Mouse (Mus musculus): Measurements from ENCODE around the gene Nthl1. TPM values are rescaled to one million over a fixed set of nuclear protein-coding genes. Genes with fewer than 3 reads are reported as not detected.

The Nthl1 gene
- total RNA-seq, 2 experiments from 2014 or later = 2.6 to 3.1 TPM

- DNase-seq = peak; percentile 72 to 90
Measured at GRCm38 (mm10) chr17:24628646-24629045, 3.8 kb upstream of the Nthl1 start.

- no peak for DNase-seq
Measured at GRCm38 (mm10) chr17:24630072-24630471, 2.4 kb upstream of the Nthl1 start.

- peak; percentile 84 to 90 for DNase-seq
Measured at GRCm38 (mm10) chr17:24632813-24633449, 451 bp downstream of the Nthl1 start.

GRCm38 (mm10) chr17:24633831-24634230 lies 1.4 kb downstream of the Nthl1 start:
- no peak for DNase-seq

DNA sequence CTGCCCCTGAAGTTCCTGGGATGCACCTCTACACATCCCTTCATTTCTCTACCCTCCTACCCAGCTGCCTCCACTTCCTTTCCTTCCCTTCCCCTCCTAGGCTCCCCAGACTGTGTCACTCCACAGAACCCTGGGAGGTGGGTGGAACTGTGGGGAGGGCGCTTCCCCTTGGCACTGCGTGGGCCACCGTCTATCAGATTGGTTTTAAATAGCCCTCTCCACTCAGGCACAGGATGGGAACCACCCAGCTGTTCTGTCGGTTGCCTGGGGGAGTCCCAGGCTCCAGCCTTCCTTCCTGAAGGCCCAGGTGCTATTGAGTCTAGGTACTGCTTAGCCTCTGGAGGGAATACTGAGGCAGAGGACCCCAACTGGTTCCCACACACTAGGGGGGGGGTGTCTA lies 2.5 kb downstream of the Nthl1 start:
- peak; percentile 39 to 69 for DNase-seq

DNA sequence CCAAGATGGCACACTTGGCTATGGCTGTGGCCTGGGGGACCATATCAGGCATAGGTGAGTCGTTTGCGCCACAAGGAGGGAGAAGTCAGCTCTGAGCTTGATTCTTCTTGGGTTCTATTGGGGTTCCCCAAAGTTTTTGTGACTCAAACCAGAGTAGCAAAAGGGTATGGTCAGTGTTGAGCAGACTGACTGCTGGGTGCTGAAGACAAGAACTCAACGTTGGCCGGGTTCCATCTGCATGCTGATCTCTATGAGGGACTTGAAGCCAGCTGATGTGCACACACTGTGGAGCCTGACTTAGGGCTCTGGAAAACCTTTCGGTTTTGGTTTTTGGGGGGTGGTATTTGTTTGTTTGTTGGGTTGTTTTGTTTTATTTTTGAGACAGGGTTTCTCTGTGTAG lies 3.2 kb downstream of the Nthl1 start:
- DNase-seq = peak in 1 of 2 experiments; percentile 30

DNA sequence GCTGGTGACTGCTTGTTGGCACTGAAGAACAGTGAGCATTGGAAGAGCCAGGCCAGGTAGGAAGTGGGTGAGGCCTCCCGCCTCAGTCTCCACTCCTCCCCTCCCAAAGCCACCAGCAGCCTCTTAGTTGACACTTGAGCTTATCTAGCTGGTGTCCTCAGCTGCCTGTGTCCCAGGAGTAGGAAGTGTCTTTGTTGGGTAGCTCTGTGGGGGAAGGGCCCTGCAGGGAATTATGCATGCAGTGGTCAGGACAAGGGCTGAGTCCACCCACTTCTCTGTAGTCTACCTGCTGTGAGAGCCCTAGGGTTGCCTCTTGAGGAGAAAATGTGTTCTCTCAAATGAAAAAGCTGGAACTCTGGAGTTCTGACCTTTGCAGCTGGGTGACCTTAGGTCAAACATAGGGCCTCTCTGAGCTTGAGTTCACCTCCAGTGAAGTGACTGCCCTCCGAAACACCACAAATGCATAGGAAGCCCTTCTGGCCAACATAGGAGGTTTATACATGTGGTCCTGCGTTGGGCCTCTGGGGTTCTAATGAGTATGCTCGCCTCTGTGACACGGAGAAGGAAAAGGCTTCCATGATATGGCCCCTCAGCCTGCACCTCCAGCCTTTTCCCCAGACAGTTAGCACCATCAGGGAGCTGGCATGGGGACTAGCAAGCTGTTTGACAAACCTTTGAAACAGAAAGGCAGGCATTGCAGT lies 4.5 kb downstream of the Nthl1 start:
- DNase-seq = peak in 1 of 2 experiments; percentile 33

- DNase-seq = peak; percentile 49 to 50
Measured at GRCm38 (mm10) chr17:24638214-24638613, 5.7 kb downstream of the Nthl1 start.

DNA sequence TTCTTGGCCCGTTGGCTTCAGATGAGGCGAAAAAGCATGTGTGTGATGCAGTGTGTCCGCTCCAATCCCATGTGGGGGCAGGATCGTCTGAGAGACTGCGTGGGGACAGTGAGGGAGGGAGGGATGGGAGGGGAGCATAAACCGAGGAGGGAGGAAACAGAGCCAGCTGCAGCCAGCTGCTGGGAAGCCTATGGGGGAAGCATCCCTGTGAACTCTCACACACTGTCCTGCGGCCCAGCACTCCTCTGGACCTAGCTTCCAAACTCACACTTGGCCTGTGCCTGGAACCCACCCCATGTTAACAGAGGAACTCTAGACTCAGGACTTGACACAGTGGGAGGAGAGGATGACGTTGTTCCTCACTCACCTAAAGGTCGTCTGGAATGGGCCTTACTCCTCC lies 6.4 kb downstream of the Nthl1 start:
- peak; percentile 78 to 87 for DNase-seq

DNA sequence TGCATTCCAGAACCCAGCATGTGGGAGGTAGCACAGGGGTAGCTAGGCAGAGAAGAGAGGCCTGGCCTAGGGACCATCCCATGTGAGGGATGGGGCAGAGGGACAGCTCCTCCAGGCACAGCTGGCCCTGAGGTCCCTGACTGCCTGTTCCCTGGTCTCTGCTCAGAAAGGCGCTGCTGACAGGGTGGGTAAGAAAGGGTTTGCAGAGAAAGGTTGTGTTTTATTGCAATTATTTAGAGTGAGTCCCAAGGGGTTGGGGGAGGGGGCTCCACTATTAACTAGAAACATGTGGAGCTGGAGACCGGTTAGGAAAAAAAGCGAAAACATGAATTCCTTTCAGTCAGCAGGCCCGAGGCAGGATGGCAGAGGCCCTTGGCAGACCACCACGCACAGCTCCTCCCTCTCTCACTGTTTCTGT lies 7.1 kb downstream of the Nthl1 start:
- DNase-seq = peak in 1 of 2 experiments; percentile 20

DNA sequence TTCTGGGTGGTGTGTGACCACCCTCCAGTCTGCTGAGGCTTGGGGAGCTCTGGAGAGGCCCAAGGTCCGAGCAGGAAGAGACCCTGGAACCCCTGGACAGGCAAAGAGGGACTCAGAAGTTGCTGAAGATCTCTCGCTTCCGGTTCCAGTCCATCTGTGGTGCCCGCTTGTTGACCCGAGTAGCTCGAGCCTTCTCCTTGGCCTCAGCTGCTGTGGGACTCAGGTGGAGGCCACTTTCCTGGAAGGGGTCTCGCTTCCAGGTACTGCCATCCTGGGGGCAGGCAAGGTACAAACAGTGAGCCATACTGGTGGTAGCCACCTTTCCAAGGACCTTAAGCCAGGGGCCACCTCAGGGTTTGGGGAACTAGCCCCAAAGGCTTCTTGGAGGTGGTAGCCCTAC lies 7.6 kb downstream of the Nthl1 start:
- DNase-seq = no peak

DNA sequence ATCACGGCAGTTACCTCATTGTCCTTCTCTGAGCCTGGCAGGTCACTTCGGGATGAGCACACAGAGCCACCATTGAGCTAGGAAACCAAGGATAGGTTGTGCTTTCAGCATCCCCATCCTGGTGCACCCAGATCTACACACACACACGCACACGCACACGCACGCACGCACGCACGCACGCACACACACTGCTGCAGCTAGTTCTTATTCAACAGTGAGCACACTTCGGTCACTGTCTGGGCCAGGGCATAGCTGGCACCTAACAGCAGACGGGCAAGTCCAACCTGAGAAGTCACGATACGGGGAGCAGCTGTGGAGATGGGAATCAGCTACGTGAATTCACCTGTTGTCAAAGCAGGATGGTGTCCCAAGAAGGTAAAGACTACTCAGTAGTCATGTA lies 8.1 kb downstream of the Nthl1 start:
- DNase-seq = no peak

- DNase-seq = peak in 1 of 2 experiments; percentile 7
Measured at GRCm38 (mm10) chr17:24641944-24642343, 9.5 kb downstream of the Nthl1 start.

DNA sequence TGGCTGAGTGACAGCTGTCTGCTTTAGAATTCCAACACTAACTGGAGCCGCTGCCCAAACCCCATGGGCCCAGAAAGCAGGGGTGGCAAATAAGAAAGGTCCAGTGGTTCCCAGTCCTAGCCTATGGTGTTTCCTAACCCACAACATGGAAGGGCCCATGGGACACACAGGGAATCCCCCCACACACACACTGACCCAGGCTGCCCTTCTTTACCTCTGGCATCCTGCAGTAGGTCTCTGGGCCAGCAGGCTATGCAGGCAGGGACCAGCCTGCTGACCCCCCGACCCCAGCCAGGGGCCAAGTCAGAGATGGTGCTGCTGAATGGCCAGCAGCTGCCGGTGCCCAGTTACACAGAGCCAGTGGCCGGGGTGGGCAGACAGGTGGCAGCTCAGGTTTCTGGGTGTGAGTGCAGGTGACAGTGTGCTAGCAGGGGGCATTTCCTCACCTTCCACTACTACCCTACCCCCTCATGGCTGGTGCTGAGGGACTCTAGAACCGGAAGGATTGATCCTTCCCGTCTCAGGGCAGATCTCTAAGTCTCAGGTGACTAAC lies 10.4 kb downstream of the Nthl1 start:
- DNase-seq = no peak

- peak; percentile 57 to 60 for DNase-seq
Measured at GRCm38 (mm10) chr17:24644030-24644715, 11.7 kb downstream of the Nthl1 start.

GRCm38 (mm10) chr17:24644875-24645721 lies 12.6 kb downstream of the Nthl1 start:
- DNase-seq = peak; percentile 76 to 91

DNA sequence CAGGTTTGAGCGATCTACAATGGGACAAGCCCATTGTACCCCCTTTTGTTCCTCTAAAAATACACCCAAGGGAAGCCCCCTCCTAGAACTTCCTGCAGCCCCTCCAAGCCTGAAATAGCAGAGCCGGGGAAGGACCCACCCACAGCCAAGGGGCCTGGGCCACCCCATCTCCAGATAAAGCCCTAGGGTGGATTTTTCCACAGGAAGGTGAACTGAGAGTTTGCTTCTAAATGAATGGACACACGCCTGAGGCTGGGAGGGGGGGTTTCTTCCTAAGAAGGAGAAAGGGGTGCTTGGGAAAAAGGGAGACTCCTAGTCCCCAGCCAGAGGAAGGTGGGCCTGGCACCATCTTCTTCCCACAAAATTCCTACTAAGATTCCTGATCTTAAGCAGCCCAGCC lies 13.4 kb downstream of the Nthl1 start:
- peak; percentile 64 to 89 for DNase-seq

DNA sequence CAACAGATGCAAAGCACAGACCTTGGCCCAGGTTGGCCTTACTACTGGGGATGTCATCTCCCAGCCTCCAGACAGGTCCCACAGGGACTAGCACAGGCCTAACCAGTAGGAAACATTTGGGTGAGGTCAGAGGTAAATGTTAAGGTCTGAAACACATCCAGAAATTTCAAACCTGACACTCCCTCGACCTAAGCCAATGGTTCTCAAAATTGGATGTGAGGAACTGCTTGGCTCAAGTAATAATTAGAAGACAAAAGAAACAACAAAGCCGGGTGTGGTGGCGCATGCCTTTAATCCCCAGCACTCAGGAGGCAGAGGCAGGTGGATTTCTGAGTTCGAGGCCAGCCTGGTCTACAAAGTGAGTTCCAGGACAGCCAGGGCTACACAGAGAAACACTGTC lies 13.9 kb downstream of the Nthl1 start:
- DNase-seq = no peak

DNA sequence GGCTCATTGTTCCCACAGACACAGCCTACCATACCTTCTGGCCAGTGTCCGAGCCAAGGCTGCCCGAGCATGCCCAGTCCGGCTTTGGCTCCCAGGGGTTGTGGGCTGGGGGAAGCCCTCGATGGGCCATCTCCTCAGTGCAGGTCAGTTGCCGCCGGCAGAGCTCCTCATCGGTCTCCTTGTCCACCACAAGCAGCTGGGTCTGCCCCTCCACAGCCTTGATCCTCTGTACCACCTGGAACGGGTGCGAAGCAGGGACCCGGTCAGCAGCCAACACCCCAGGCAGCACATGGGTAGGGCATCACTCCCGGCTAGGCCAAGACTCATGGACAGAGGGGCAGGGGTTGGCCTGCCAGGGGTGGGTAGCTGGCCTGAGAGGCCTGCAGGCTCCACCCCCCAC lies 15.0 kb downstream of the Nthl1 start:
- DNase-seq = peak in 1 of 2 experiments; percentile 32

GRCm38 (mm10) chr17:24648731-24649377 lies 16.4 kb downstream of the Nthl1 start:
- peak in 1 of 2 experiments; percentile 30 for DNase-seq

DNA sequence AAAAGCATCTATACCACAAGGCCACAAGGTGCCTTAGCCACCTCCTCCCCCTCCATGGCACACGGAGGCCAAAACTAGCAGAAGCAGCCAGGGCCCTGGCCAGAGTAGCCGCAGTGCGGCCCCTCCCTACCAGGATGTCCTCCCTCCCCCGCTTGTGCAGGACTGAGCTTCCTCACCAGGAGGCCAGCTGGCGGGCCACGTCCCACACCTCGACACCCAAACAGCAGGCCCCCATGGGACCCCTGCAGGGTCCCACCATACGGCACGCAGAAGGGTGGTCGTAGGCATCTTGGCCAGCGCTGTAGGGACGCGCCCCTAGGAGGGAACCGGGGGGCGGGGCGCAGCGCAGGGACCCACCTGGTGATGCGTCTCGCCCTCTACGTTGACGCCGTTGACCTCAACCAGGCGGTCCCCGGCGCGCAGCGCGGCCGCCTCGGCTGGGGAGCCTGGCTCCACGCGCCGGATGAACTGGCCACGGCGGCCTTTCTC lies 17.1 kb downstream of the Nthl1 start:
- DNase-seq = peak; percentile 78 to 84
